Mouse (Mus musculus) kidney, adult 2 months (tissue): Measurements from ENCODE around the gene Thoc6. TPM values are rescaled to one million over a fixed set of nuclear protein-coding genes. Genes with fewer than 3 reads are reported as not detected.

Experiments used
- DNase-seq: peaks from one replicate; pipeline ENCODE4 v3.0.0; 2021
- H3K27ac ChIP-seq: fragments of 200-500 bp; 2 replicates; pipeline ENCODE4 v1.5.1; 2012; ENCODE audit warnings: low read depth, low read length, control low read depth, inconsistent platforms; ENCODE audit not compliant: insufficient read depth
- H3K27me3 ChIP-seq: fragments of 200-500 bp; replicated peaks from 2 replicates; pipeline ENCODE4 v1.6.1; 2012; ENCODE audit warnings: mild to moderate bottlenecking, moderate library complexity, low read length, inconsistent platforms; ENCODE audit not compliant: control insufficient read depth, insufficient read depth
- H3K36me3 ChIP-seq: fragments of 200-500 bp; 2 replicates; pipeline ENCODE4 v1.6.1; 2012; ENCODE audit warnings: mild to moderate bottlenecking, moderate library complexity, low read length, inconsistent platforms; ENCODE audit not compliant: control insufficient read depth, insufficient read depth
- H3K4me1 ChIP-seq: fragments of 200-500 bp; 2 replicates; pipeline ENCODE4 v1.6.1; 2011; ENCODE audit warnings: low read length; ENCODE audit not compliant: control insufficient read depth, insufficient read depth
- H3K4me3 ChIP-seq: fragments of 200-500 bp; 2 replicates; pipeline ENCODE4 v1.5.1; 2011; ENCODE audit warnings: mild to moderate bottlenecking, low read depth, low read length, control low read depth; ENCODE audit not compliant: insufficient read depth
- CTCF ChIP-seq: fragments of 200-500 bp; conservative IDR thresholded peaks from 2 replicates; pipeline ENCODE4 v1.5.1; 2011; ENCODE audit warnings: low read depth, mild to moderate bottlenecking, control low read depth, low read length, moderate library complexity, mixed read lengths; ENCODE audit not compliant: insufficient read depth, insufficient read length
- POLR2A ChIP-seq: fragments of 200-500 bp; IDR thresholded peaks from one replicate; pipeline ENCODE4 v1.6.1; 2011; ENCODE audit warnings: low read depth, low read length, control low read depth
- WGBS: fragments of 180-500 bp; shearing (Covaris S2); methylation state at CpG from one replicate; pipeline ENCODE4 v1.1.7; 2018; 5-methylcytosine and 5-hydroxymethylcytosine counted together
- polyA plus RNA-seq: library from polyadenylated mRNA; depleted of rRNA; stranded (reverse); fragments of >200 nt; gene quantifications from 2 replicates; pipeline ENCODE4 v1.2.3, GENCODE M21; 2012

The Thoc6 gene
- polyA plus RNA-seq, 1 experiment: 14.2 TPM

DNA sequence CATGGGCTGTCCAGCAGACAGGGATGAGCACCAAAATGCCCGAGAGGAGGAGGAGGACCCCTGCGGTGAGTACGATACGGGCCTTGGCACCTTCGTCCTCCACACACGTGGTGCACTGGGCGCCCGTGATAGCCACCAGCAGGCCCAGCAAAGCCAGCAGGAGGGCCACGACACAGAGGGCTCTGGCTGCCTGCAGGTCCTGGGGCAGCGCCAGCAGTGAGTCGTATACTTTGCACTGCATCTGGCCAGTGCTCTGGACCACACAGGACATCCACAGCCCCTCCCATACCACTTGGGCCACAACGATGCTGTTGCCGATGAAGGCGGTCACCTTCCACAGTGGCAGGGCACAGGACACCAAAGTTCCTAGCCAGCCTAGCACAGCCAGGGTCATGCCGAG is 9.5 kb upstream of the Thoc6 start:
- H3K27ac ChIP-seq: no peak overlapping the region
- no peak overlapping the region for H3K4me3 ChIP-seq
- TF ChIP-seq POLR2A (no peak), CTCF (no peak)
- DNase-seq: no peak
- H3K27me3 ChIP-seq: no peaks in the 10 kb centered on the region
- no peaks in the 10 kb centered on the region for H3K36me3 ChIP-seq
- H3K4me1 ChIP-seq: peaks cover 14% of the 10 kb centered on the region
- WGBS: 37% methylated on average over 15 of the region's 15 CpGs

DNA sequence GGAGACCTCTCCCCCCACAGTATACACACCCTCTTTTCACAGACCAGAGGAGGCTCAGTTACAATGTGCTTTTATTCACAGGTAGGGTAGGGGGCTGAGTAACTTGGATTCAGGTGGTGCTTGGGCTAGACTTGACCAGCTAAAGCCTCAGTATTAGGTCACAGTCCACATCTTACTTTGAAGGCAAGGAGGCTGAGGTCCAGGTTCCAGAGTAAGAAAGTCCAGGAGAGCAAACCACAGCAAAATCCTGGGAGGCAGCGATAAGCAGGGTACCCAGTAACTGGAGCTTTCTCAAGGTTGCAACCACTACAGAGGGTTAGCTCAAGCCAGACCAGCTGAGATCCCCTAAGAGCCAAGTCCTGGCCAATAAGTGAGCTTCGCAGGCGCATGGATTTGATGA is 8.8 kb upstream of the Thoc6 start:
- no peaks in the 10 kb centered on the region for H3K36me3 ChIP-seq
- TF ChIP-seq POLR2A: no peak
- no peak for TF ChIP-seq CTCF
- 63% methylated on average over 3 of the region's 3 CpGs for WGBS
- H3K27ac ChIP-seq: no peak overlapping the region
- peaks cover 14% of the 10 kb centered on the region for H3K4me1 ChIP-seq
- DNase-seq: peak; percentile 61
- H3K27me3 ChIP-seq: no peaks in the 10 kb centered on the region
- no peak overlapping the region for H3K4me3 ChIP-seq

DNA sequence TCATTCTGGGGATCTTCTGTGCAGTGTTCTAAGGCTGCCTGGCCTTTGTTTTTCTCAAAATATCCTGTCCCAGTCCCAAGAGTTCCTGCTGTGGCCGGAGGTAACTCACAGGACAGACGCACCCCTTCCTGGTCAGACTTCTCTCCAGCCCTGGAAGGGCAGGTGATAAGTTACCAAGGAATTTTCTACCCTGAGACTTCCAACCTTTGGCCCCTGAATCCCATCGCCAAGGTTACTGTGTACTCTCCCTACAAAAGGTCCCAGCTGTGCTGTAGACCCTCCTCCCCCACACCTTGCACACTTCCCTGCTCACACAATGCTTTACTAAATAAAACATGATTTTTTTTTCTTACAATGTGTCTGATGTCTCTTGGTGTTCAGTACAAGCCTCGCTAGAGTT is 8.4 kb upstream of the Thoc6 start:
- no peaks in the 10 kb centered on the region for H3K36me3 ChIP-seq
- 32% methylated on average over 4 of the region's 4 CpGs for WGBS
- H3K4me3 ChIP-seq: no peak overlapping the region
- no peaks in the 10 kb centered on the region for H3K27me3 ChIP-seq
- peak overlapping the region; percentile 62 for H3K27ac ChIP-seq
- peaks cover 14% of the 10 kb centered on the region for H3K4me1 ChIP-seq
- TF ChIP-seq CTCF (no peak), POLR2A (no peak)
- peak; percentile 76 for DNase-seq

DNA sequence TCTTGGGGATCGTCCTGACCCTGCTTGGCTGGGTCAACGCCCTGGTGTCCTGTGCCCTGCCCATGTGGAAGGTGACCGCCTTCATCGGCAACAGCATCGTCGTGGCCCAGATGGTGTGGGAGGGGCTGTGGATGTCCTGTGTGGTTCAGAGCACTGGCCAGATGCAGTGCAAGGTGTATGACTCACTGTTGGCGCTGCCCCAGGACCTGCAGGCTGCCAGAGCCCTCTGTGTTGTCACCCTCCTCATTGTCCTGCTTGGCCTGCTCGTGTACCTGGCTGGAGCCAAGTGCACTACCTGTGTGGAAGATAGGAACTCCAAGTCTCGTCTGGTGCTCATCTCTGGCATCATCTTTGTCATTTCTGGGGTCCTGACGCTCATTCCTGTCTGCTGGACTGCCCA is 7.4 kb upstream of the Thoc6 start:
- Histone ChIP-seq H3K27me3 (no peaks in the 10 kb centered on the region), H3K4me3 (no peak overlapping the region), H3K27ac (no peak overlapping the region), H3K4me1 (peaks cover 17% of the 10 kb centered on the region), H3K36me3 (no peaks in the 10 kb centered on the region)
- 47% methylated on average over 10 of the region's 10 CpGs for WGBS
- TF ChIP-seq POLR2A (no peak), CTCF (no peak)
- DNase-seq: peak; percentile 45

DNA sequence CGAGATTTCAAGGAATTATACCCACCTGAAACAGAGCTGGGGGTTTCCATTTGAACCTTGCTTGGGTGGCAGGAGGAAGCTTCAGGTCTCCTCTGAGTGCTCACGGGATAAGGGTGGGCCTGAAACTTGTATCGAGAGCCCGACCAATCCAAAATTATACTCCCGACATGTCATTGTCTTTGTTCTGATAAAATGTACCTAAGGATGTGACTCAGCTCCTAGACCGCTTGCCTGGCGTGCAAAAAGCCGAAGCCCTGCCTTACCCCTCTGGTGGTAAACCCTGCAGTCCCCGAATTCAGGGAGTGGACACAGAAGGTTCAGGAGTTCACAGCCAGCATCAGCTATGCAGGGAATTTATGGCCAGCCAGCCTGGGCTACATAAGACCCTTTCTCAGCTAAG is 6.7 kb upstream of the Thoc6 start:
- no peak for TF ChIP-seq POLR2A
- no peak for TF ChIP-seq CTCF
- Histone ChIP-seq H3K36me3 (no peaks in the 10 kb centered on the region), H3K27ac (no peak overlapping the region), H3K4me3 (no peak overlapping the region), H3K4me1 (peaks cover 17% of the 10 kb centered on the region), H3K27me3 (no peaks in the 10 kb centered on the region)
- 80% methylated on average over 9 of the region's 9 CpGs for WGBS
- DNase-seq: no peak

DNA sequence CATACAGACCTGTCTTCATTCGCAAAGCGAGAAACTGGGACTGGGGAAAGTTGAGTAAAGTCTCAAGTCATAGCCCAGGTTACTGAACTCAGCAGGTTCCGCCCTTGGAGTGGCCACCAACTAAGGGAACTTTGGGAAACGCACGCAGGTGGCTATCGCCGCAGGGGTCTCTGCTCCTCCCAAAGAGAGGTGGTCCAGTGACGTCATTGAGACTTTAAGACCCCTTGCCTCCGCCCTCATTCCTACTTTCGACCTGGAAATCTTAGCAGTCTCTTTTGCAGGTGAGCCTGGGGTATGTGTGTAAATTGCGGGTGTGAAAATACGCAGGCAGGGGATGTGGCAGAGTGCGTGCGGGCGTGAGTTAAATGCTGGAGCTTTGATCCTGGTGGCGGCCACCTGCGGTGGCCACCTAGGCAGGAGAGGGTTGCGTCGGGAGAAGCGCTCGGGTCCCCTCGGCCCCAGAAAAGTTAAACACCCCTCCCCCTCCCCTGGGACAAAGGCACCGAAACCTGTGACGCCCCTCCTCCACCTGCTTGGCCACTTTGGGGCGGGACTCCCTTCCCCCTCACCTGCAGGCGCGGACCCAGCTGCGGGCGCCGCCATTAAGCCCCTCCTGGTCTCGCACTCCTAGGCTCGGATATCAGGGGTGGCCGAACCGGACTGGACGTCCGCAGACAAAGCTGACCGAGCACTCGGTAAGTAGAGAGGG is 5.6 kb upstream of the Thoc6 start, which contains the start of gene Cldn6:
Cldn6 (plus strand) TSS at position 123 of the 709 bp plus-strand sequence.
- no peak for TF ChIP-seq POLR2A
- no peak for TF ChIP-seq CTCF

DNA sequence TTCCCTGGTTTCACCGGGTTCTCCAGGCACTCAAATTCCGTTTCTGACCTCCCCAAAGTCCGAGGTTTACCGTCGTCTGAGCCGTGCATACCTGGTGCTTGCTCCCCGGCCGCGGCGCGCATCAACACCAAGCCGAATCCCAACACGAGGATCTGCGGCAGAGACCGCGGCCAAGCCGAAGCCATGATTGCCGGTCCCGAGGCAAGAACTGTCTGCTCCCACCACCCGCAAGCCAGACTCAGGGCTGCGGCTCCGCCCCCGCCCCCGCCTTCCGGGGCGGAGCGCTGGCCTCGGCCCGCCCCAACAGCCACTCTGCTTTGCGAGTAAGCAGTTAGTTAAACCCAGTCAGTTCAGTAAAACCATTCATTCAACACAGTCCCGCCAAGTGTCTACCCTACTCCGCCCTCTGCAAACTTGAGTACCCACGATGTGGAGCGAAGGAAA is 3.6 kb upstream of the Thoc6 start, which contains the start of gene Tnfrsf12a:
Tnfrsf12a (minus strand) TSS at position 233 of the 444 bp plus-strand sequence.
- TF ChIP-seq CTCF (no peak), POLR2A (peak; percentile 95)
- peak; percentile 93 for DNase-seq
- WGBS: under 1% methylated on average over 34 of the region's 34 CpGs
- Histone ChIP-seq H3K4me1 (peaks cover 17% of the 10 kb centered on the region), H3K27ac (peak within 1 kb of the TSS; percentile 64), H3K36me3 (no peaks in the 10 kb centered on the region), H3K27me3 (no peaks in the 10 kb centered on the region), H3K4me3 (peak within 1 kb of the TSS; percentile 96)

More for the DNA sequence above, 5.6 kb upstream of the Thoc6 start, which contains the start of gene Cldn6:
- H3K36me3 ChIP-seq: no peaks in the 10 kb centered on the region
- peak within 1 kb of the TSS; percentile 8; the same call in 1 of the 2 replicates for H3K4me3 ChIP-seq
- no peaks in the 10 kb centered on the region for H3K27me3 ChIP-seq
- 7% methylated on average over 38 of the region's 38 CpGs for WGBS
- peaks cover 20% of the 10 kb centered on the region for H3K4me1 ChIP-seq
- DNase-seq: no peak
- no peak within 1 kb of the TSS for H3K27ac ChIP-seq
